ENCODE assay signal across 7 mouse cellular contexts in genomic region chr7:67759629-67759995, GRCm38 (mm10). TPM values are rescaled to one million over a fixed set of nuclear protein-coding genes. Genes with fewer than 3 reads are reported as not detected.
DNase-seq lines count a peak whose midpoint lies in the region; ATAC-seq lines count a peak whose summit lies in the region.

TSS of gene Synm (minus strand) at chr7:67759742.

- H3K36me3 ChIP-seq in limb, embryonic 10.5 days, result no peaks in the 10 kb centered on the region
- H3K36me3 ChIP-seq in midbrain, embryonic 13.5 days, result no peaks in the 10 kb centered on the region

- H3K27me3 ChIP-seq in limb, embryonic 10.5 days (ENCODE audit: low read depth, poor library complexity, severe bottlenecking), result peaks cover 38% of the 10 kb centered on the region
- H3K27me3 ChIP-seq in midbrain, embryonic 13.5 days, result peaks cover 28% of the 10 kb centered on the region

- H3K4me3 ChIP-seq in limb, embryonic 10.5 days, result peak within 1 kb of the TSS; percentile 63
- H3K4me3 ChIP-seq in midbrain, embryonic 13.5 days (replicated peaks), result peak within 1 kb of the TSS; percentile 62

- H3K4me2 ChIP-seq in midbrain, embryonic 13.5 days (replicated peaks), result peak within 1 kb of the TSS; percentile 95

- DNase-seq in adrenal gland, adult 8-10 months, result peak; percentile 87
- DNase-seq in embryo, embryonic 11.5 days (ENCODE audit: low read depth, low spot score), result peak; percentile 80
- DNase-seq in kidney, adult 18-20 months, result peak; percentile 94
- DNase-seq in limb, embryonic 10.5 days (ENCODE audit: low spot score), result peak; percentile 98
- peak; percentile 27 to 61 for DNase-seq in spleen, adult 18-20 months

- peak within 1 kb of the TSS; percentile 73 for H3K9ac ChIP-seq in midbrain, embryonic 13.5 days (replicated peaks)

- peak; percentile 93 for ATAC-seq in granulocyte monocyte progenitor cell, adult 5-6 weeks (replicated peaks; ENCODE audit: poor library complexity, severe bottlenecking)
- peak; percentile 92 for ATAC-seq in midbrain, embryonic 13.5 days

- H3K27ac ChIP-seq in limb, embryonic 10.5 days, result peak within 1 kb of the TSS; percentile 38
- H3K27ac ChIP-seq in midbrain, embryonic 13.5 days, result peak within 1 kb of the TSS; percentile 76

- under 1% methylated on average over 37 of the region's 37 CpGs for WGBS in limb, embryonic 10.5 days
- WGBS in midbrain, embryonic 13.5 days, result under 1% methylated on average over 37 of the region's 37 CpGs

- peaks cover 16% of the 10 kb centered on the region for H3K4me1 ChIP-seq in limb, embryonic 10.5 days
- H3K4me1 ChIP-seq in midbrain, embryonic 13.5 days (replicated peaks), result peaks cover 13% of the 10 kb centered on the region

- no peaks in the 10 kb centered on the region for H3K9me3 ChIP-seq in limb, embryonic 10.5 days (replicated peaks)
- no peaks in the 10 kb centered on the region for H3K9me3 ChIP-seq in midbrain, embryonic 13.5 days

RNA-seq across cellular contexts. Expression of gene Synm, which starts in this region (rescaled TPM):
- 10 to 100 TPM; 10.1 to 18.0 (median 12.0) TPM for total RNA-seq in adrenal gland, adult 8-10 months (2022)
- not detected in 2 replicates for total RNA-seq in granulocyte monocyte progenitor cell, adult 5-6 weeks (2014; fragmentation: Nextera tagmentation)
- 0.15 TPM in 1 of 2 replicates, not detected in the other for total RNA-seq in granulocyte monocyte progenitor cell, adult 5-6 weeks (2017)
- polyA plus RNA-seq in limb, embryonic 10.5 days (2016; fragmentation: Nextera tagmentation; extraction: Ambion mirVana), result 0.15 and 0.29 TPM in 2 replicates
- 2.6 and 2.8 TPM in 2 replicates for polyA plus RNA-seq in midbrain, embryonic 13.5 days (2015; fragmentation: Nextera tagmentation; extraction: Ambion mirVana)

Comparison
In these comparisons a context has a peak if more than half of its experiments do, and no peak if none do; other contexts are left out.
1. Peak in every context shown above with its lines: DNase-seq, ATAC-seq, H3K4me3 ChIP-seq and H3K27ac ChIP-seq.
2. RNA of gene Synm (total RNA-seq): 10.1 to 18.0 TPM in adrenal gland, adult 8-10 months; 0.15 TPM in granulocyte monocyte progenitor cell, adult 5-6 weeks; every median in the first group is over 4 times any median in the second.
3. Peak in ATAC-seq in granulocyte monocyte progenitor cell, adult 5-6 weeks; RNA of the gene not detected or under 1 TPM.
4. Peak in DNase-seq, H3K4me3 ChIP-seq and H3K27ac ChIP-seq in limb, embryonic 10.5 days; RNA of the gene not detected or under 1 TPM.
5. DNase-seq: peak in every context shown above with its lines; median percentile 98 in limb, embryonic 10.5 days; 94 in kidney, adult 18-20 months; 87 in adrenal gland, adult 8-10 months; 80 in embryo, embryonic 11.5 days; 44 in spleen, adult 18-20 months.